Mouse (Mus musculus) liver, postnatal 0 days (tissue): ENCODE measurements around the gene Muc20. TPM values are rescaled to one million over a fixed set of nuclear protein-coding genes. Genes with fewer than 3 reads are reported as not detected.

Experiments
- ATAC-seq: fragments of 200-750 bp; cut with Nextera tagmentation; 2 replicates; pipeline ENCODE4 v1.8.0; 2017; ENCODE audit warnings: mild to moderate bottlenecking, moderate library complexity
- DNase-seq: peaks from one replicate; pipeline ENCODE4 v3.0.0-alpha.2; 2016
- H3K27ac ChIP-seq: fragments of 300-500 bp; sonication (generic); 2 replicates; pipeline ENCODE4 v1.5.1; 2014; ENCODE audit warnings: antibody characterized with exemption, moderate library complexity, mild to moderate bottlenecking, low read depth
- H3K27me3 ChIP-seq: fragments of 300-500 bp; sonication (generic); 2 replicates; pipeline ENCODE4 v1.6.1; 2014; ENCODE audit warnings: low read length, control low read depth, mixed read lengths; ENCODE audit not compliant: insufficient read depth
- H3K36me3 ChIP-seq: fragments of 300-500 bp; sonication (generic); replicated peaks from 2 replicates; pipeline ENCODE4 v1.6.1; 2014; ENCODE audit warnings: mild to moderate bottlenecking, control low read depth, low read length, moderate library complexity, mixed read lengths; ENCODE audit not compliant: insufficient read depth
- H3K4me1 ChIP-seq: fragments of 300-500 bp; sonication (generic); 2 replicates; pipeline ENCODE4 v1.6.1; 2014; ENCODE audit warnings: antibody characterized with exemption, mild to moderate bottlenecking, control low read depth; ENCODE audit not compliant: insufficient read depth
- H3K4me2 ChIP-seq: fragments of 300-500 bp; sonication (generic); 2 replicates; pipeline ENCODE4 v1.6.1; 2014; ENCODE audit warnings: low read depth, mild to moderate bottlenecking, low read length, moderate library complexity, mixed read lengths
- H3K4me3 ChIP-seq: fragments of 300-500 bp; sonication (generic); 2 replicates; pipeline ENCODE4 v1.5.1; 2014; ENCODE audit warnings: low read depth, low read length
- H3K9ac ChIP-seq: fragments of 300-500 bp; sonication (generic); replicated peaks from 2 replicates; pipeline ENCODE4 v1.6.1; 2014; ENCODE audit warnings: mild to moderate bottlenecking, moderate library complexity
- H3K9me3 ChIP-seq: fragments of 300-500 bp; sonication (generic); 2 replicates; pipeline ENCODE4 v1.6.1; 2016; ENCODE audit warnings: mild to moderate bottlenecking, control low read depth, low read length, mixed read lengths
- CTCF ChIP-seq: sonication (generic); IDR thresholded peaks from 2 replicates; pipeline ENCODE4 v1.5.1; 2016; ENCODE audit warnings: antibody characterized with exemption, low read depth
- EP300 ChIP-seq: IDR thresholded peaks from 2 replicates; pipeline ENCODE4 v1.6.1; 2016; ENCODE audit warnings: antibody characterized with exemption, low read depth, mild to moderate bottlenecking
- WGBS: fragments of 180-500 bp; shearing (Covaris S2); extraction: QIAGEN DNeasy Blood & Tissue Kit; methylation state at CpG from one replicate; pipeline ENCODE4 v1.1.7; 2014; ENCODE audit not compliant: insufficient replicate concordance; 5-methylcytosine and 5-hydroxymethylcytosine counted together
- polyA plus RNA-seq: library from polyadenylated mRNA; unstranded; fragments of >200 nt; fragmentation: Nextera tagmentation; extraction: Ambion mirVana; gene quantifications from 2 replicates; pipeline ENCODE4 v1.2.1, GENCODE M21; 2015

Gene Muc20
- polyA plus RNA-seq, 1 experiment from 2014 or later: not detected

DNA sequence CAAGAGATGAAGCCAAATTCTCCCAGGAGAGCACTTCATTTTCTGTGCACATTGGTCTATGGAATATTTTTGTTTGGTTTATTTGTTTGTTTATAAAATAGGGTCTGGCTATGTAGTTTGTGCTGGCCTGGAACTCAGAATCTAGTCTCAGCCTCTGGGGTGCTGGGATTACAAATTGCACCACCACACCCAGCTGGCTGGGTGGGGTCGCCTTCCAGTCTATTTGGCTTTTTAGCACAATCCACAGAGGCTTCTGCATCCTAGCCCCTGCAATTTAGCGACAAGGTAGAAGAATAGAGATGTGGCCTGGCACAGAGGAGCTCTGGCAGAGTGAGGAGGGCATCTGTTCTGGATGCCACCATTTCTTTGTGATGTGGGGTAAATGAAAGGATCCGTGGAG lies 16.5 kb upstream of the Muc20 start:
- Histone ChIP-seq H3K4me2 (0 out of 2 replicates have a peak overlapping the region, but pooled peaks have one; percentile 69), H3K9me3 (no peaks in the 10 kb centered on the region), H3K36me3 (no peaks in the 10 kb centered on the region), H3K4me1 (peaks cover 8% of the 10 kb centered on the region; the same call in 1 of the 2 replicates), H3K4me3 (no peak overlapping the region), H3K27ac (no peak overlapping the region), H3K27me3 (no peaks in the 10 kb centered on the region), H3K9ac (no peak overlapping the region)
- WGBS: 62% methylated on average over 3 of the region's 3 CpGs
- TF ChIP-seq EP300 (no peak), CTCF (no peak)
- ATAC-seq (no peak), DNase-seq (no peak)

DNA sequence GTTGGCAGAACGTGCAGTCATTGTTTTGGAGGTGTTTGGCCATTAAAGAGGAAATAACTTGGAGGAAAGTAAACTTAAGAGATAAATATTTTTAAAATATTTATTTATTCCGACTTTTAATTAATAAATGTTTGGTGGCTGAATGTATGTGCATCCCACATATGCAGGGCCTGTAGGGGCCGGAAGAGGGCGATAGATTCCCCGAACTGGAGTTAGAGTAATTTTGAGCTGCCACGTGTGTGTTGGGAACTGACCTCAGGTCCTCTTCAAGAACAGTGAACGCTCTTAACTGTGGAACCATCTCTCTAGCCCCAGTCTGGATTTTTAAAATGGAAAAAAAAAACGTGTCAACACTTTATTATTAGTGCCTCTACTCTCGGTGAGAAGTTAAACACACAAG lies 16.1 kb upstream of the Muc20 start:
- H3K9ac ChIP-seq: no peak overlapping the region
- DNase-seq: no peak
- peaks cover 10% of the 10 kb centered on the region; the same call in 1 of the 2 replicates for H3K4me1 ChIP-seq
- TF ChIP-seq EP300 (no peak), CTCF (no peak)
- H3K9me3 ChIP-seq: no peaks in the 10 kb centered on the region
- H3K4me3 ChIP-seq: no peak overlapping the region
- no peaks in the 10 kb centered on the region for H3K27me3 ChIP-seq
- no peak overlapping the region for H3K27ac ChIP-seq
- no peak for ATAC-seq
- no peaks in the 10 kb centered on the region for H3K36me3 ChIP-seq
- 46% methylated on average over 9 of the region's 9 CpGs for WGBS
- peak overlapping the region; percentile 59 for H3K4me2 ChIP-seq

DNA sequence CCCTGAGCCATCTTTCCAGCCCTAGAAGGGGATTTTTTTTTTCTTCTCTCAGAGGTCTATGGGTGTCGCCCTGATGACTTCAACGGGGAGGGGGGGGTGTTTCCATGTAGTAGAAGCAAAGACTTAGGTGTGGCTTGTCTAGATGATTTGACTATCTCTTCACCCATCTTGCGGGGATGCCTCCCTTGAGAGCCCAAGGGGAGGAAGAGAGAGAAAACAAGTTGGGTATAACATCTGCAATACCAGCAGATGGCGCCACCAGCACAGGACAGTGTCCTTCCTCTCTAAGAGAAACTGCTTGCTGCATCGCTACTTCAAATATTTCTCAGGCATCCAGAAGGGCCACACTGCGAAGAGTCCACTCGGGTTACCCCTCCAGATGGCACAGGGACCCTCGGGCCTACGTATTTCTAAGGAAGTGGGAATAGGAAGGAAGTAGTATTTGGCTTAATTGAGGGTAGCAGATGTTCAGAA lies 15.7 kb upstream of the Muc20 start:
- ATAC-seq: peak; percentile 66
- H3K4me3 ChIP-seq: no peak overlapping the region
- WGBS: under 1% methylated on average over 9 of the region's 9 CpGs

GRCm38 (mm10) chr16:32810321-32810720 lies 13.1 kb upstream of the Muc20 start, which contains the start of gene Smbd1:
TSS of gene Smbd1 (minus strand) at chr16:32810477.
- Histone ChIP-seq H3K36me3 (no peaks in the 10 kb centered on the region), H3K27me3 (no peaks in the 10 kb centered on the region), H3K9me3 (no peaks in the 10 kb centered on the region), H3K4me3 (no peak within 1 kb of the TSS), H3K9ac (no peak within 1 kb of the TSS), H3K4me2 (no peak within 1 kb of the TSS), H3K27ac (no peak within 1 kb of the TSS), H3K4me1 (peaks cover 21% of the 10 kb centered on the region)
- DNase-seq: no peak
- TF ChIP-seq EP300 (no peak), CTCF (no peak)
- WGBS: 81% methylated on average over 4 of the region's 4 CpGs
- no peak for ATAC-seq

More for the DNA sequence above, 15.7 kb upstream of the Muc20 start:
- Histone ChIP-seq H3K27me3 (no peaks in the 10 kb centered on the region), H3K9ac (no peak overlapping the region), H3K4me2 (peak overlapping the region; percentile 59), H3K4me1 (peaks cover 12% of the 10 kb centered on the region; the same call in 1 of the 2 replicates), H3K27ac (no peak overlapping the region), H3K36me3 (no peaks in the 10 kb centered on the region), H3K9me3 (no peaks in the 10 kb centered on the region)
- DNase-seq: peak; percentile 90
- peak; percentile 96 for TF ChIP-seq CTCF
- TF ChIP-seq EP300: no peak

GRCm38 (mm10) chr16:32807408-32808185 lies 10.4 kb upstream of the Muc20 start:
- Histone ChIP-seq H3K4me3 (no peak overlapping the region), H3K36me3 (no peaks in the 10 kb centered on the region), H3K27ac (peak overlapping the region; percentile 50), H3K4me1 (peaks cover 28% of the 10 kb centered on the region), H3K4me2 (no peak overlapping the region), H3K9me3 (no peaks in the 10 kb centered on the region), H3K9ac (no peak overlapping the region), H3K27me3 (no peaks in the 10 kb centered on the region)
- no peak for TF ChIP-seq EP300
- no peak for TF ChIP-seq CTCF
- WGBS: 43% methylated on average over 8 of the region's 8 CpGs
- peak; percentile 37 for DNase-seq
- peak; percentile 77 for ATAC-seq

- Histone ChIP-seq H3K4me3 (no peak overlapping the region), H3K4me1 (peaks cover 28% of the 10 kb centered on the region), H3K27ac (no peak overlapping the region), H3K4me2 (no peak overlapping the region), H3K36me3 (no peaks in the 10 kb centered on the region), H3K9me3 (no peaks in the 10 kb centered on the region), H3K9ac (no peak overlapping the region), H3K27me3 (no peaks in the 10 kb centered on the region)
- DNase-seq: no peak
- TF ChIP-seq CTCF: no peak
- TF ChIP-seq EP300: no peak
- ATAC-seq: no peak
- 58% methylated on average over 7 of the region's 7 CpGs for WGBS
These were observed 7.9 kb upstream of the Muc20 start for GRCm38 (mm10) chr16:32805151-32805550.
